Mouse (Mus musculus) spleen, adult 2 months (tissue): Measurements from ENCODE around the gene Lcn2.

Experiments
- CTCF ChIP-seq: fragments of 200-500 bp; IDR thresholded peaks from 2 replicates; pipeline ENCODE4 v1.5.1; 2011; ENCODE audit warnings: mild to moderate bottlenecking, inconsistent platforms; ENCODE audit not compliant: insufficient read depth, insufficient read length, insufficient replicate concordance; ENCODE audit errors: extremely low read depth
- POLR2A ChIP-seq: fragments of 200-500 bp; IDR thresholded peaks from 2 replicates; pipeline ENCODE4 v1.6.1; 2011; ENCODE audit warnings: low read depth, low read length, inconsistent platforms

DNA sequence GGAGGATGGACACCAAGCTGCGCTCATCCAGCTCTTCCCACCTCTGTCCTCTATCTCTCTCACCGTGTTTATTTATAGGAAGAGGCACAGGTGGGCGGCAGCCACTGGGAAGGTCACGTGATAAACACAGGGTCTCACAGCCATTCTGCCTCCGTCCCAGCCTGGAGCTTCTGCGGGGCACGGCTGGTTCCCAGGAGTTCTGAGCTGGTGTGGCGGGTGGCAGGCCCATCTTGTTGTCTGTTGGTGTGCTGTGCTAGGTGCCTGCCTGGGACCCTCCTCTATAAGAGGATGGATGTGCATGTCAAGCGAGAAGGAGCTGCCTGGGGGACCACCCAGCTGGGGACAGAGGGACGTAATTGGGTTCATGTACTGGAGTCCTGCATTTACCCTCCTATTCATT, 29.7 kb downstream of the Lcn2 start:
- TF ChIP-seq CTCF, result no peak
- TF ChIP-seq POLR2A, result no peak
